Mouse (Mus musculus) gonadal fat pad, adult 2 months (tissue): ENCODE data around the gene Nhej1. TPM values are rescaled to one million over a fixed set of nuclear protein-coding genes. Genes with fewer than 3 reads are reported as not detected.

Source experiments
- DNase-seq: peaks from one replicate; pipeline ENCODE4 v3.0.0-alpha.2; 2012; ENCODE audit warnings: low read depth
- polyA plus RNA-seq: library from polyadenylated mRNA; depleted of rRNA; stranded (reverse); fragments of >200 nt; gene quantifications from 2 replicates; pipeline ENCODE4 v1.2.3, GENCODE M21; 2012; rRNA removed

Gene Nhej1
- polyA plus RNA-seq, 1 experiment: 4.9 TPM

DNA sequence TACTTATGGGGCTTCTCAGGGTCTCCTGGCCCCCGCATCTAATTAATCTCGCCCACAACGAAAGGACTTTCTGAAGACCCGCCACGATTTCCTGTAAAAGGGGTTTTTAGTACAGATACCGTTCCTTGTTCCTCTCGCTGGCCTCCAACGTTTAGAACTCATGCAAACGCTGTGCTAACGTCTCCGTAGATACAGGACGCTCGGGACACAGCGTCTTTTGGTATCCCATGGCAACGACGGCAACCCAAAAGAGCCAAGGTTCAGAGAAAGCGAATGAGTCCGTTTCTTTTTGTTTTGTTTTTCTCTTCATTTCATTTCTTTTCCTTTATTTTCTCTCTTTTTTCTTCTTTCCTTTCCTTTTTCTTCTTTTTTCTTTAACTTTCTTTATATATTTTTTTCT is 189.6 kb downstream of the Nhej1 start, which contains the start of gene Cfap65:
Cfap65 (minus strand) TSS at position 198 of the 400 bp plus-strand sequence.
- DNase-seq: no peak

DNA sequence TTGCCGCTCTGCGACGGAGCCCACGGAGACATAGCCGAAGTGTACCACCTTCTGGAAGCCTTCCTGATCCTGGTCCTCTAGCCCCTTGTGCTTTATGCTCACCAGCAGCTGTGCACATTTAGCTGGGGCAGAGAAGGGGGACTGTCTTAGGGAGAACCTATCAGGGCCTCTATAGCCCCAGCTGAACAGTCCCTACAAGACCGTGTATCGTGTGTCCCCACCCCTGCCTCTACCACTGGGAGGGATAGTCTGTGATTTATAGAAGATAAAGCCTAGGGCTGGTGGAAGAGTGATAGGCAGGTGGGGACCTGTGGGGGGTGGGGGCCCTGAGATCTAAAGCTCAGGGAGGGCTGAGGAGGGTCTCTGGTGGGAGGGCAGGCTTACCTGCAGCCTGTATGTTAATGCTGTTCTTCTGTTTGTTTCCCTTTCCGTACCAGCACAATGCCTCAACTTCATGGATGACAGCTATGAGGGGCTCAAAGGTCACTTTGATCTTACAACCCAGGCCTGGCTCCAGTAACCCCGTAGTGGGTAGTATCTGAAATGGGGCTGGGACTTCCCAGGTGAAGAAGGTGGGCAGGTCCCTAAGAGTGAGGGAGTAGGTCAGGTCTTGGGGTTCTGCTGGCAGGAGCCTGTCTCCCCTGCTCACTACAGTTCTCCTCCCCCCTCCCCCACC is 197.2 kb downstream of the Nhej1 start:
- DNase-seq: no peak

DNA sequence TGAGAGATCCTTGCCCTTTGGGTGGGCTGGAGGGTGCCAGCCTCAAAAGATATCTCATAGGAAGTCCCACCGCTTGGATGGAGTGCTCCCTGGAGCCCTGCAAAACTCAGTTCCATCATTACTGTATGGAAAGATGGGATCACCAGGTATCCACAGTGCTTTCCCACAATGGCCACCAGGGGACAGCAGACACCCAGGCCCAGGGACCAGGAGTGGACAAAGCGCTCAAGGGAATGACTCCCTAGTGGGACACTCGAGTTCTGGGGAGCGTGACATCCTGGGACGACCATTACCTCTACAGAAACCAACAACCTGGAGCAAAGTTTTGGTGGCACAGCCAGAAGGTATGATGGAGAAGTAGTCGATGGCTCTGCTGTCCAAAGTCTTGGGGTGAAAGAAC is 198.3 kb downstream of the Nhej1 start:
- no peak for DNase-seq

- no peak for DNase-seq
These were observed 200.5 kb downstream of the Nhej1 start for GRCm38 (mm10) chr1:74924464-74924863.

Other genes starting within 250 kb of the Nhej1 start
- not detected in 2 replicates for gene Fev, start 239.8 kb downstream of the Nhej1 start, polyA plus RNA-seq
- gene Cryba2, start 232.1 kb downstream of the Nhej1 start, polyA plus RNA-seq: 0.51 and 1.2 TPM in 2 replicates
- gene Cfap65, start 189.6 kb downstream of the Nhej1 start, polyA plus RNA-seq: 4.2 and 6.0 TPM in 2 replicates
- gene Ihh, start 173.5 kb downstream of the Nhej1 start, polyA plus RNA-seq: 6.5 and 8.8 TPM in 2 replicates
- 0.34 and 0.42 TPM in 2 replicates for gene Slc23a3, start 8.7 kb upstream of the Nhej1 start, polyA plus RNA-seq
- 40.2 and 45.9 TPM in 2 replicates for gene Cnppd1, start 17.5 kb upstream of the Nhej1 start, polyA plus RNA-seq
- gene Retreg2, start 17.6 kb upstream of the Nhej1 start, polyA plus RNA-seq: 103 and 107 TPM in 2 replicates
- 46.3 and 61.0 TPM in 2 replicates for gene Zfand2b, start 43.4 kb upstream of the Nhej1 start, polyA plus RNA-seq
- 24.1 and 30.1 TPM in 2 replicates for gene Abcb6, start 55.2 kb upstream of the Nhej1 start, polyA plus RNA-seq
- gene Ankzf1, start 67.0 kb upstream of the Nhej1 start, polyA plus RNA-seq: 23.8 and 25.6 TPM in 2 replicates
- gene Atg9a, start 67.0 kb upstream of the Nhej1 start, polyA plus RNA-seq: 47.6 and 56.5 TPM in 2 replicates
- 27.9 and 28.1 TPM in 2 replicates for gene Glb1l, start 85.6 kb upstream of the Nhej1 start, polyA plus RNA-seq
- gene Stk16, start 85.6 kb upstream of the Nhej1 start, polyA plus RNA-seq: 149 and 174 TPM in 2 replicates
- 31.2 and 44.9 TPM in 2 replicates for gene Tuba4a, start 94.7 kb upstream of the Nhej1 start, polyA plus RNA-seq
- gene A630095N17Rik, start 106.9 kb upstream of the Nhej1 start, polyA plus RNA-seq: not detected in 2 replicates
- 37.9 and 48.4 TPM in 2 replicates for gene Dnajb2, start 111.2 kb upstream of the Nhej1 start, polyA plus RNA-seq
- gene Ptprn, start 139.3 kb upstream of the Nhej1 start, polyA plus RNA-seq: 0.03 and 0.62 TPM in 2 replicates
- gene Resp18, start 153.2 kb upstream of the Nhej1 start, polyA plus RNA-seq: not detected in 2 replicates
- gene Dnpep, start 192.8 kb upstream of the Nhej1 start, polyA plus RNA-seq: 150 and 168 TPM in 2 replicates
- 71.8 and 92.9 TPM in 2 replicates for gene Des, start 235.1 kb upstream of the Nhej1 start, polyA plus RNA-seq